8 mouse cellular contexts compared by ENCODE assay signal in the genomic region with DNA sequence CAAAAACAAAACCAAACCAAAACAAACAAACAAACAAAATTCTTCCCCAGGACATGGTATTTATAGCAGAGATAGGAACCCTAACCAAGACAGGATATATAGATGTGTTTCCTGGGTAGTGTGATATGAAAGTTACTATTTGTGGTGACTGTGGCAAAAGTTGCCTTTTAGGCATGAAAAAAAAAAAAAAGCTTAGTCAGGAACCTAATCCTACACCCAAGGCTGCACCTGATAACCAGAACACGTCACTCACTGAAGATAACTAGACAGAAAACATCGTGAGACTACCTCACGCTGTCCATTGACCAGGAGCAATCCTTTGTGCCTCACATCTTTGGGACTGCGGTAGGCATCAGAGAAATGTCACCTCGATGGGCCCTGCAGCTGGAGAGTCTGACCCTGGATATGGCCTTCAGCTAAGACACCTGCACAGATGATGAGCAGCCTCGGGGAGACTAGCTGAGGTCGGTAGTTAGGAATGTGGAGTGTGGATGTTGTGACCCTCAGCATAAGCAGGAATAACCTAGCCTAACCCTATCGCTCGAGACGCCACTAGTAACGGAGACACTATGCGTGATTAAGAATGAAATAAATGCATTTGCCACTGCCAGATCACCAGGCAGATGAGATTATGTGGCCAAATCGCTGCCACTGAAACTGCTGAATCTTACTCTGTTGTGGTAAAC. TPM values are rescaled to one million over a fixed set of nuclear protein-coding genes. Genes with fewer than 3 reads are reported as not detected.
DNase-seq lines count a peak whose midpoint lies in the region; ATAC-seq and TF ChIP-seq lines count a peak whose summit lies in the region.

Gene Oasl2, plus strand, starts transcription at position 249 of the 686 bp plus-strand sequence.

- ATAC-seq in heart, postnatal 0 days (ENCODE audit: insufficient read depth, low read depth): no peak

- H3K4me2 ChIP-seq in heart, postnatal 0 days (ENCODE audit: low read depth, low read length): peak within 1 kb of the TSS; percentile 56

- no peak for DNase-seq in left cerebral cortex, adult 2 months (ENCODE audit: extremely low spot score in 1 of 2, low spot score in 2 of 2)
- DNase-seq in left cerebral cortex, adult 8-10 months (ENCODE audit: low spot score in 2 of 2): no peak
- DNase-seq in heart, postnatal 0 days (ENCODE audit: low spot score): no peak
- no peak for DNase-seq in cerebellum, postnatal 4 days (ENCODE audit: low spot score in 2 of 2)
- no peak for DNase-seq in gastrocnemius, postnatal 10 days
- no peak for DNase-seq in layer of hippocampus, postnatal 36 days

- H3K4me3 ChIP-seq in left cerebral cortex, adult 2 months: peak within 1 kb of the TSS; percentile 38
- H3K4me3 ChIP-seq in bone marrow macrophage, adult 2 months (ENCODE audit: insufficient read depth, low read length): peak within 1 kb of the TSS; percentile 54
- peak within 1 kb of the TSS; percentile 42 for H3K4me3 ChIP-seq in heart, postnatal 0 days (ENCODE audit: low read depth, low read length)
- peak within 1 kb of the TSS; percentile 91 for H3K4me3 ChIP-seq in macrophage (ENCODE audit: inconsistent target)

- no peaks in the 10 kb centered on the region for H3K36me3 ChIP-seq in heart, postnatal 0 days (replicated peaks; ENCODE audit: control insufficient read depth, insufficient read depth, low read length)
- H3K36me3 ChIP-seq in macrophage (ENCODE audit: inconsistent target): peaks cover 23% of the 10 kb centered on the region

- peak within 1 kb of the TSS; percentile 37; the same call in 1 of the 2 replicates for H3K9ac ChIP-seq in heart, postnatal 0 days (replicated peaks; ENCODE audit: low read depth, low read length)

- 39% methylated on average over 13 of the region's 13 CpGs for WGBS in heart, postnatal 0 days
- WGBS in macrophage (ENCODE audit: missing documents): 39% methylated on average over 13 of the region's 13 CpGs

- no peak for TF ChIP-seq EP300 in heart, postnatal 0 days (IDR thresholded peaks at IDR 0.05; ENCODE audit: low read depth)

- no peak for TF ChIP-seq CTCF in left cerebral cortex, adult 2 months (IDR thresholded peaks at IDR 0.05)
- no peak for TF ChIP-seq CTCF in bone marrow macrophage, adult 2 months (IDR thresholded peaks at IDR 0.05; ENCODE audit: low read depth, low read length)
- TF ChIP-seq CTCF in heart, postnatal 0 days (IDR thresholded peaks at IDR 0.05; ENCODE audit: low read depth): no peak

- no peak for TF ChIP-seq POLR2A in bone marrow macrophage, adult 2 months (IDR thresholded peaks at IDR 0.05; ENCODE audit: borderline replicate concordance, low read depth, low read length)

- no peaks in the 10 kb centered on the region for H3K9me3 ChIP-seq in heart, postnatal 0 days (replicated peaks; ENCODE audit: control insufficient read depth, low read length)

- peak within 1 kb of the TSS; percentile 47; the same call in 1 of the 2 replicates for H3K27ac ChIP-seq in left cerebral cortex, adult 2 months
- H3K27ac ChIP-seq in bone marrow macrophage, adult 2 months (ENCODE audit: insufficient read depth, low read depth, low read length): no peak within 1 kb of the TSS
- H3K27ac ChIP-seq in heart, postnatal 0 days (ENCODE audit: low read depth): peak within 1 kb of the TSS; percentile 54
- H3K27ac ChIP-seq in macrophage: peak within 1 kb of the TSS; percentile 82

- H3K27me3 ChIP-seq in heart, postnatal 0 days (ENCODE audit: control insufficient read depth, insufficient read depth, low read length): 0 out of 2 replicates have a peak, but pooled peaks cover 3% of the 10 kb centered on the region

- H3K4me1 ChIP-seq in bone marrow macrophage, adult 2 months (ENCODE audit: control insufficient read depth, insufficient read depth, low read length): no peaks in the 10 kb centered on the region
- no peaks in the 10 kb centered on the region for H3K4me1 ChIP-seq in heart, postnatal 0 days (ENCODE audit: control insufficient read depth, insufficient read depth)

- H3K79me2 ChIP-seq in macrophage (ENCODE audit: inconsistent target): peaks cover 45% of the 10 kb centered on the region

- intact Hi-C loops in left cerebral cortex, adult 2 months (cut with DNase I): no loop called here

RNA-seq across cellular contexts. Expression of gene Oasl2, which starts in this region (rescaled TPM):
- 1 to 10 TPM; 1.6 to 1.7 TPM for total RNA-seq in left cerebral cortex, adult 2 months (2021)
- 1 to 10 TPM; 2.3 to 6.1 (median 3.9) TPM for total RNA-seq in left cerebral cortex, adult 8-10 months (2022)
- polyA plus RNA-seq in bone marrow macrophage, adult 2 months (2012; ENCODE audit: insufficient read depth, insufficient read length, missing spikeins): 359 and 380 TPM in 2 replicates
- 11.4 and 14.9 TPM in 2 replicates for total RNA-seq in heart, postnatal 0 days (2014; rRNA removed; ENCODE audit: low replicate concordance)
- polyA plus RNA-seq in heart, postnatal 0 days (2015; fragmentation: Nextera tagmentation; extraction: Ambion mirVana): 6.5 and 9.2 TPM in 2 replicates
- total RNA-seq in macrophage (2018; cell fraction: chromatin; rRNA removed): 1,000 to 10,000 TPM in 16 of 26 experiments, 100 to 1,000 TPM in 10; 351 to 3,989 (median 1,655) TPM
- total RNA-seq in macrophage (2018; cell fraction: cytosol; rRNA removed): 100 to 1,000 TPM; 216 to 785 (median 485) TPM
- total RNA-seq in macrophage (2018; cell fraction: nucleus; rRNA removed): 1,000 to 10,000 TPM in 17 of 26 experiments, 100 to 1,000 TPM in 9; 512 to 3,803 (median 1,876) TPM
- polyA plus RNA-seq in macrophage (2018): 217 to 389 TPM (median 305 TPM) in 3 replicates
- 1 to 10 TPM in 1 of 2 experiments, under 1 TPM in 1; 0.73 to 1.3 TPM for total RNA-seq in gastrocnemius, postnatal 10 days (2021)
- 1 to 10 TPM; 1.4 to 2.4 TPM for total RNA-seq in layer of hippocampus, postnatal 36 days (2021)

Comparison
In these comparisons a context has a peak if more than half of its experiments do, and no peak if none do; other contexts are left out.
1. RNA of gene Oasl2 (polyA plus RNA-seq): 359 to 380 TPM in bone marrow macrophage, adult 2 months and 217 to 389 TPM in macrophage; 6.5 to 9.2 TPM in heart, postnatal 0 days; every median in the first group is over 10 times any median in the second.
2. H3K4me3 ChIP-seq: peak in every context shown above with its lines; median percentile 91 in macrophage; 54 in bone marrow macrophage, adult 2 months; 42 in heart, postnatal 0 days; 38 in left cerebral cortex, adult 2 months.